Mouse (Mus musculus) cerebellum, adult 2 months (tissue): Measurements from ENCODE around the gene Krt13. TPM values are rescaled to one million over a fixed set of nuclear protein-coding genes. Genes with fewer than 3 reads are reported as not detected.

Experiments
- DNase-seq, 2 experiments: peaks; one replicate each; pipeline ENCODE4 v3.0.0; 2021
- H3K27ac ChIP-seq: fragments of 200-500 bp; 2 replicates; pipeline ENCODE4 v1.5.1; 2012; ENCODE audit warnings: low read length, control low read depth, inconsistent platforms; ENCODE audit not compliant: insufficient read depth
- H3K27me3 ChIP-seq: fragments of 200-500 bp; 2 replicates; pipeline ENCODE4 v1.6.1; 2012; ENCODE audit warnings: inconsistent platforms, mild to moderate bottlenecking, low read length, moderate library complexity; ENCODE audit not compliant: control insufficient read depth, insufficient read depth
- H3K4me1 ChIP-seq: fragments of 200-500 bp; 2 replicates; pipeline ENCODE4 v1.6.1; 2011; ENCODE audit warnings: low read length; ENCODE audit not compliant: control insufficient read depth, insufficient read depth
- H3K4me3 ChIP-seq: fragments of 200-500 bp; replicated peaks from 2 replicates; pipeline ENCODE3; 2011; ENCODE audit warnings: mild to moderate bottlenecking, low read depth, low read length, control low read depth; ENCODE audit not compliant: insufficient read depth
- CTCF ChIP-seq: fragments of 200-500 bp; IDR thresholded peaks from 2 replicates; pipeline ENCODE4 v1.5.1; 2011; ENCODE audit warnings: low read depth, mild to moderate bottlenecking, control low read depth, low read length, moderate library complexity, borderline replicate concordance; ENCODE audit not compliant: insufficient read depth
- POLR2A ChIP-seq: fragments of 200-500 bp; IDR thresholded peaks from 2 replicates; pipeline ENCODE4 v1.6.1; 2011; ENCODE audit warnings: low read length, control low read depth, borderline replicate concordance; ENCODE audit not compliant: insufficient read depth
- WGBS: fragments of 180-500 bp; shearing (Covaris S2); methylation state at CpG from one replicate; pipeline ENCODE4 v1.1.7; 2018; 5-methylcytosine and 5-hydroxymethylcytosine counted together
- polyA plus RNA-seq: library from polyadenylated mRNA; depleted of rRNA; stranded (reverse); fragments of >200 nt; gene quantifications from 2 replicates; pipeline ENCODE4 v1.2.3, GENCODE M21; 2012; rRNA removed

Gene Krt13
- not detected in 2 replicates for polyA plus RNA-seq

- WGBS, result 77% methylated on average over 3 of the region's 3 CpGs
Observed at GRCm38 (mm10) chr11:100121466-100121865, at the start of gene Krt13. TSS of gene Krt13 (minus strand) at chr11:100121566.

GRCm38 (mm10) chr11:100168765-100169762 lies 47.7 kb upstream of the Krt13 start:
- WGBS, result 31% methylated on average over 14 of the region's 14 CpGs
- DNase-seq, result peak; percentile 17 to 46
- TF ChIP-seq POLR2A (no peak), CTCF (peak; percentile 82)
- no peak overlapping the region for H3K27ac ChIP-seq
- H3K27me3 ChIP-seq, result no peaks in the 10 kb centered on the region
- H3K4me1 ChIP-seq, result no peaks in the 10 kb centered on the region
- no peak overlapping the region for H3K4me3 ChIP-seq

More at GRCm38 (mm10) chr11:100121466-100121865, at the start of gene Krt13:
- no peak within 1 kb of the TSS for H3K27ac ChIP-seq
- no peak within 1 kb of the TSS for H3K4me3 ChIP-seq
- H3K27me3 ChIP-seq, result no peaks in the 10 kb centered on the region
- no peaks in the 10 kb centered on the region for H3K4me1 ChIP-seq
- TF ChIP-seq CTCF (no peak), POLR2A (no peak)
- no peak for DNase-seq

- Histone ChIP-seq H3K4me3 (no peak overlapping the region), H3K27me3 (no peaks in the 10 kb centered on the region), H3K27ac (no peak overlapping the region), H3K4me1 (no peaks in the 10 kb centered on the region)
- 82% methylated on average over 8 of the region's 8 CpGs for WGBS
- no peak for DNase-seq
- TF ChIP-seq CTCF, result no peak
Observed at GRCm38 (mm10) chr11:100168071-100168470, 46.7 kb upstream of the Krt13 start.

GRCm38 (mm10) chr11:100164392-100164791 lies 43.0 kb upstream of the Krt13 start:
- 62% methylated on average over 7 of the region's 7 CpGs for whole genome bisulfite sequencing
- H3K27ac ChIP-seq, result no peak overlapping the region
- no peak overlapping the region for H3K4me3 ChIP-seq
- H3K27me3 ChIP-seq, result no peaks in the 10 kb centered on the region
- no peaks in the 10 kb centered on the region for H3K4me1 ChIP-seq
- DNase-seq, result no peak
- TF ChIP-seq CTCF, result no peak
- no peak for TF ChIP-seq POLR2A

GRCm38 (mm10) chr11:100157908-100158477 lies 36.6 kb upstream of the Krt13 start:
- no peaks in the 10 kb centered on the region for H3K27me3 ChIP-seq
- H3K4me1 ChIP-seq, result no peaks in the 10 kb centered on the region
- H3K27ac ChIP-seq, result no peak overlapping the region
- no peak overlapping the region for H3K4me3 ChIP-seq
- no peak for TF ChIP-seq CTCF
- WGBS, result 79% methylated on average over 6 of the region's 6 CpGs
- DNase-seq, result no peak

- 81% methylated on average over 3 of the region's 3 CpGs for WGBS
- TF ChIP-seq CTCF (no peak), POLR2A (no peak)
Observed at GRCm38 (mm10) chr11:100157331-100157730, 36.0 kb upstream of the Krt13 start.

GRCm38 (mm10) chr11:100155497-100156255 lies 34.3 kb upstream of the Krt13 start:
- TF ChIP-seq CTCF, result no peak
- TF ChIP-seq POLR2A, result no peak
- no peaks in the 10 kb centered on the region for H3K4me1 ChIP-seq
- 25% methylated on average over 8 of the region's 8 CpGs for WGBS
- no peak for DNase-seq
- no peak overlapping the region for H3K4me3 ChIP-seq
- H3K27me3 ChIP-seq, result no peaks in the 10 kb centered on the region
- no peak overlapping the region for H3K27ac ChIP-seq

More at GRCm38 (mm10) chr11:100157331-100157730, 36.0 kb upstream of the Krt13 start:
- H3K27me3 ChIP-seq, result no peaks in the 10 kb centered on the region
- DNase-seq, result no peak
- no peak overlapping the region for H3K4me3 ChIP-seq
- no peak overlapping the region for H3K27ac ChIP-seq
- H3K4me1 ChIP-seq, result no peaks in the 10 kb centered on the region
